In genomic region chr9:23222492-23222840, GRCm38 (mm10) we compare ENCODE assay signal across 9 mouse cellular contexts. TPM values are rescaled to one million over a fixed set of nuclear protein-coding genes. Genes with fewer than 3 reads are reported as not detected.
DNase-seq lines count a peak whose midpoint lies in the region; ATAC-seq and TF ChIP-seq lines count a peak whose summit lies in the region.
"Had no signal": no experiment of that assay in that cellular context is flagged by ENCODE, and none has a peak within 500 bp of the region (broad histone marks: within the 10 kb centered on the region; RNA-seq: fewer than 3 reads in every experiment).

No protein-coding gene starts in this region.

- peak overlapping the region; percentile 81 for H3K9ac ChIP-seq in heart, embryonic 11.5 days (ENCODE audit: low read depth, low read length)
- H3K9ac ChIP-seq in lung, embryonic 14.5 days: peak overlapping the region; percentile 78

- H3K4me2 ChIP-seq in heart, embryonic 11.5 days: peak overlapping the region; percentile 76
- H3K4me2 ChIP-seq in lung, embryonic 14.5 days: peak overlapping the region; percentile 93

- no peak for TF ChIP-seq CTCF in lung, embryonic 14.5 days (IDR thresholded peaks at IDR 0.05; ENCODE audit: low read depth)

- no peaks in the 10 kb centered on the region for H3K9me3 ChIP-seq in heart, embryonic 11.5 days (replicated peaks; ENCODE audit: control insufficient read depth, low read length)
- no peaks in the 10 kb centered on the region for H3K9me3 ChIP-seq in lung, embryonic 14.5 days (ENCODE audit: low read depth, low read length)

- peaks cover 7% of the 10 kb centered on the region; the same call in 1 of the 2 replicates for H3K27me3 ChIP-seq in heart, embryonic 11.5 days (ENCODE audit: control insufficient read depth, insufficient read depth, low read length)
- H3K27me3 ChIP-seq in lung, embryonic 14.5 days (ENCODE audit: insufficient read depth, low read length): peaks cover 26% of the 10 kb centered on the region

- WGBS in heart, embryonic 11.5 days (ENCODE audit: insufficient replicate concordance): 1% methylated on average over 24 of the region's 26 CpGs
- WGBS in lung, embryonic 14.5 days: under 1% methylated on average over 26 of the region's 26 CpGs

- DNase-seq in heart, postnatal 25 days (ENCODE audit: low spot score): no peak
- DNase-seq in forelimb bud, embryonic 11.5 days (ENCODE audit: low read depth, low spot score): peak; percentile 33
- DNase-seq in kidney, adult 18-20 months: peak; percentile 61
- DNase-seq in lung, embryonic 14.5 days: peak; percentile 77
- peak; percentile 34 for DNase-seq in ovary, postnatal 14 days (ENCODE audit: low spot score)
- DNase-seq in layer of hippocampus, adult 8-10 months (ENCODE audit: low spot score in 2 of 2): no peak

- H3K4me3 ChIP-seq in heart, embryonic 11.5 days (ENCODE audit: low read depth, low read length): peak overlapping the region; percentile 72
- peak overlapping the region; percentile 62 for H3K4me3 ChIP-seq in brown adipose tissue, adult 24 weeks (ENCODE audit: insufficient read depth, low read depth, low read length)
- H3K4me3 ChIP-seq in lung, embryonic 14.5 days (ENCODE audit: low read depth, low read length): peak overlapping the region; percentile 71

- ATAC-seq in heart, embryonic 11.5 days (replicated peaks; ENCODE audit: insufficient number of reproducible peaks, low FRiP score, low TSS enrichment): peak; percentile 39
- ATAC-seq in lung, embryonic 14.5 days (ENCODE audit: insufficient read depth): peak; percentile 60

- peak overlapping the region; percentile 78 for H3K27ac ChIP-seq in heart, embryonic 11.5 days (ENCODE audit: low read depth, low read length)
- peak overlapping the region; percentile 37; the same call in 1 of the 2 replicates for H3K27ac ChIP-seq in brown adipose tissue, adult 24 weeks (replicated peaks; ENCODE audit: low read depth, low read length)
- peak overlapping the region; percentile 89 for H3K27ac ChIP-seq in lung, embryonic 14.5 days (ENCODE audit: low read depth)
- H3K27ac ChIP-seq: macrophage had no signal

- intact Hi-C loops in heart, postnatal 25 days (cut with DNase I): no loop called here

- no peaks in the 10 kb centered on the region for H3K4me1 ChIP-seq in heart, embryonic 11.5 days (ENCODE audit: control insufficient read depth, insufficient read depth, low read length)
- H3K4me1 ChIP-seq in brown adipose tissue, adult 24 weeks (ENCODE audit: control insufficient read depth, insufficient read depth, insufficient read length, low read length): 0 out of 2 replicates have a peak, but pooled peaks cover 2% of the 10 kb centered on the region
- peaks cover 10% of the 10 kb centered on the region; the same call in 1 of the 2 replicates for H3K4me1 ChIP-seq in lung, embryonic 14.5 days (ENCODE audit: insufficient read depth)

- H3K36me3 ChIP-seq in heart, embryonic 11.5 days (ENCODE audit: control insufficient read depth, insufficient read depth, low read length): no peaks in the 10 kb centered on the region
- H3K36me3 ChIP-seq in lung, embryonic 14.5 days (ENCODE audit: insufficient read depth): no peaks in the 10 kb centered on the region

RNA-seq across cellular contexts. Expression of gene Bmper, which starts 0.4 kb away (rescaled TPM):
- 10.9 and 14.8 TPM in 2 replicates for polyA plus RNA-seq in heart, embryonic 11.5 days (2014; fragmentation: Nextera tagmentation; extraction: Ambion mirVana)
- 1 to 10 TPM; 3.6 to 5.1 TPM for total RNA-seq in heart, postnatal 25 days (2021)
- 2.9 and 7.2 TPM in 2 replicates for polyA plus RNA-seq in brown adipose tissue, adult 24 weeks (2012; ENCODE audit: insufficient read depth, insufficient read length, missing spikeins)
- 26.8 and 28.7 TPM in 2 replicates for polyA plus RNA-seq in lung, embryonic 14.5 days (2014; fragmentation: Nextera tagmentation; extraction: Ambion mirVana)
- 1 to 10 TPM; 4.9 to 7.0 (median 5.2) TPM for total RNA-seq in layer of hippocampus, adult 8-10 months (2022)
- polyA plus RNA-seq: macrophage had no signal

Comparison
In these comparisons a context has a peak if more than half of its experiments do, and no peak if none do; other contexts are left out.
1. H3K27ac ChIP-seq: peak in every context shown above with its lines; median percentile 89 in lung, embryonic 14.5 days; 78 in heart, embryonic 11.5 days; 37 in brown adipose tissue, adult 24 weeks.
2. DNase-seq: peak in forelimb bud, embryonic 11.5 days (single experiment), kidney, adult 18-20 months (single experiment), lung, embryonic 14.5 days (single experiment) and ovary, postnatal 14 days (single experiment); none in heart, postnatal 25 days (single experiment) and layer of hippocampus, adult 8-10 months (0 of 2).
3. Peak in every context shown above with its lines, with median percentiles within 50 percentile points of each other: H3K4me3 ChIP-seq.